Mouse (Mus musculus) thymus, postnatal 25 days (tissue): ENCODE measurements around the gene Hmga2.

Experiments
- DNase-seq: peaks from one replicate; pipeline ENCODE4 v3.0.0; 2022

Hmga2 gene

GRCm38 (mm10) chr10:120475601-120476515, at the start of gene Hmga2:
Gene Hmga2 (minus strand): TSS chr10:120476469.
- DNase-seq: no peak

- no peak for DNase-seq
These were observed 46.7 kb upstream of the Hmga2 start for GRCm38 (mm10) chr10:120522959-120523358.

GRCm38 (mm10) chr10:120521912-120522575, 45.8 kb upstream of the Hmga2 start:
- DNase-seq: no peak

- no peak for DNase-seq
These were observed 40.0 kb upstream of the Hmga2 start for GRCm38 (mm10) chr10:120516311-120516710.

- DNase-seq: no peak
These were observed 37.5 kb upstream of the Hmga2 start for GRCm38 (mm10) chr10:120513721-120514120.

- no peak for DNase-seq
These were observed 36.7 kb upstream of the Hmga2 start for GRCm38 (mm10) chr10:120512946-120513345.

GRCm38 (mm10) chr10:120512121-120512520, 35.9 kb upstream of the Hmga2 start:
- DNase-seq: no peak

GRCm38 (mm10) chr10:120503959-120504358, 27.7 kb upstream of the Hmga2 start:
- DNase-seq: no peak

GRCm38 (mm10) chr10:120500794-120501193, 24.5 kb upstream of the Hmga2 start:
- no peak for DNase-seq

- no peak for DNase-seq
These were observed 21.8 kb upstream of the Hmga2 start for GRCm38 (mm10) chr10:120498086-120498485.

- DNase-seq: no peak
These were observed 18.4 kb upstream of the Hmga2 start for GRCm38 (mm10) chr10:120494653-120495052.

GRCm38 (mm10) chr10:120491477-120491876, 15.2 kb upstream of the Hmga2 start:
- DNase-seq: no peak

GRCm38 (mm10) chr10:120489611-120490010, 13.3 kb upstream of the Hmga2 start:
- DNase-seq: no peak

GRCm38 (mm10) chr10:120488526-120488925, 12.3 kb upstream of the Hmga2 start:
- DNase-seq: no peak

- no peak for DNase-seq
These were observed 11.6 kb upstream of the Hmga2 start for GRCm38 (mm10) chr10:120487881-120488280.

- no peak for DNase-seq
These were observed 9.2 kb upstream of the Hmga2 start for GRCm38 (mm10) chr10:120485461-120485860.

- no peak for DNase-seq
These were observed 7.9 kb upstream of the Hmga2 start for GRCm38 (mm10) chr10:120484144-120484543.

- no peak for DNase-seq
These were observed 1.9 kb upstream of the Hmga2 start for GRCm38 (mm10) chr10:120478164-120478563.

- DNase-seq: no peak
These were observed 1.2 kb upstream of the Hmga2 start for GRCm38 (mm10) chr10:120477501-120477900.

GRCm38 (mm10) chr10:120476516-120477336, 457 bp upstream of the Hmga2 start:
- no peak for DNase-seq

GRCm38 (mm10) chr10:120475041-120475541, 1.2 kb downstream of the Hmga2 start:
- DNase-seq: no peak

- no peak for DNase-seq
These were observed 2.0 kb downstream of the Hmga2 start for GRCm38 (mm10) chr10:120474301-120474700.

- DNase-seq: no peak
These were observed 3.1 kb downstream of the Hmga2 start for GRCm38 (mm10) chr10:120473218-120473617.
